In genomic region chr11:120051124-120051811, GRCm38 (mm10) we compare ENCODE assay signal across 9 mouse cellular contexts. TPM values are rescaled to one million over a fixed set of nuclear protein-coding genes. Genes with fewer than 3 reads are reported as not detected.
DNase-seq lines count a peak whose midpoint lies in the region; ATAC-seq and TF ChIP-seq lines count a peak whose summit lies in the region.
"Had no signal": no experiment of that assay in that cellular context is flagged by ENCODE, and none has a peak within 500 bp of the region (broad histone marks: within the 10 kb centered on the region; RNA-seq: fewer than 3 reads in every experiment).

No protein-coding gene starts in this region.

- H3K36me3 ChIP-seq in forebrain, postnatal 0 days (ENCODE audit: insufficient read depth), result no peaks in the 10 kb centered on the region
- H3K36me3 ChIP-seq in neural tube, embryonic 14.5 days (ENCODE audit: control insufficient read depth, insufficient read depth, low read length), result no peaks in the 10 kb centered on the region

- ATAC-seq in forebrain, postnatal 0 days, result peak; percentile 24; the same call in 1 of the 2 replicates
- no peak for ATAC-seq in neural tube, embryonic 14.5 days (ENCODE audit: low read depth)
- ATAC-seq: activated CD4-positive, CD25-positive, alpha-beta regulatory T cell, adult 4 months had no signal

- H3K27me3 ChIP-seq in forebrain, postnatal 0 days (ENCODE audit: insufficient read depth, low read length), result no peaks in the 10 kb centered on the region
- H3K27me3 ChIP-seq in neural tube, embryonic 14.5 days (ENCODE audit: control insufficient read depth, insufficient read depth, low read length), result no peaks in the 10 kb centered on the region

- no peak overlapping the region for H3K4me2 ChIP-seq in forebrain, postnatal 0 days (ENCODE audit: low read depth)
- H3K4me2 ChIP-seq in neural tube, embryonic 14.5 days (ENCODE audit: low read depth, low read length), result no peak overlapping the region

- H3K27ac ChIP-seq in left cerebral cortex, adult 2 months, result peak overlapping the region; percentile 36
- H3K27ac ChIP-seq in forebrain, postnatal 0 days (ENCODE audit: low read depth, low read length), result no peak overlapping the region
- H3K27ac ChIP-seq in neural tube, embryonic 14.5 days (ENCODE audit: low read depth, low read length), result peak overlapping the region; percentile 55; the same call in 1 of the 2 replicates

- TF ChIP-seq CTCF in left cerebral cortex, adult 2 months (IDR thresholded peaks at IDR 0.05), result no peak
- TF ChIP-seq CTCF in forebrain, postnatal 0 days (IDR thresholded peaks at IDR 0.05; ENCODE audit: low read depth), result no peak

- no peak overlapping the region for H3K9ac ChIP-seq in forebrain, postnatal 0 days
- 0 out of 2 replicates have a peak overlapping the region, but pooled peaks have one; percentile 25 for H3K9ac ChIP-seq in neural tube, embryonic 14.5 days (replicated peaks; ENCODE audit: low read depth, low read length)

- no peak overlapping the region for H3K4me3 ChIP-seq in left cerebral cortex, adult 2 months
- H3K4me3 ChIP-seq in forebrain, postnatal 0 days (ENCODE audit: low read depth, low read length), result no peak overlapping the region
- H3K4me3 ChIP-seq in neural tube, embryonic 14.5 days (ENCODE audit: low read depth, low read length), result no peak overlapping the region

- H3K4me1 ChIP-seq in forebrain, postnatal 0 days (ENCODE audit: insufficient read depth), result peaks cover 4% of the 10 kb centered on the region; the same call in 1 of the 2 replicates
- H3K4me1 ChIP-seq in neural tube, embryonic 14.5 days (ENCODE audit: control insufficient read depth, insufficient read depth, low read length), result peaks cover 20% of the 10 kb centered on the region

- DNase-seq in adrenal gland, adult (ENCODE audit: inconsistent age in 2 of 2, low spot score in 1 of 2), result peak; percentile 51 to 79
- no peak for DNase-seq in adrenal gland, adult 18-20 months (ENCODE audit: low spot score in 2 of 2)
- DNase-seq in left cerebral cortex, adult 2 months (ENCODE audit: extremely low spot score in 1 of 2, low spot score in 2 of 2), result no peak
- no peak for DNase-seq in left cerebral cortex, postnatal 10 days (ENCODE audit: extremely low spot score in 1 of 2, low spot score in 2 of 2)
- DNase-seq in forebrain, postnatal 0 days, result no peak
- no peak for DNase-seq in kidney, adult 18-20 months
- DNase-seq in spleen, adult 12 weeks (ENCODE audit: low spot score), result no peak

- 39% methylated on average over 14 of the region's 14 CpGs for WGBS in forebrain, postnatal 0 days
- WGBS in neural tube, embryonic 14.5 days, result 38% methylated on average over 14 of the region's 14 CpGs

- intact Hi-C loops in left cerebral cortex, adult 2 months (cut with DNase I), result no loop called here
- intact Hi-C loops in left cerebral cortex, postnatal 10 days (cut with DNase I), result no loop called here

- no peaks in the 10 kb centered on the region for H3K9me3 ChIP-seq in forebrain, postnatal 0 days (ENCODE audit: low read length)
- H3K9me3 ChIP-seq in neural tube, embryonic 14.5 days (ENCODE audit: control insufficient read depth, low read length), result no peaks in the 10 kb centered on the region

RNA-seq across cellular contexts. Expression of gene Aatk, which starts 4.3 kb away (rescaled TPM):
- total RNA-seq in adrenal gland, adult 18-20 months (2021), result 10 to 100 TPM; 10.3 to 22.0 TPM
- 100 to 1,000 TPM; 193 to 203 TPM for total RNA-seq in left cerebral cortex, adult 2 months (2021)
- 100 to 1,000 TPM; 136 to 153 TPM for total RNA-seq in left cerebral cortex, postnatal 10 days (2021)
- total RNA-seq in forebrain, postnatal 0 days (2014; rRNA removed), result 104 and 110 TPM in 2 replicates
- polyA plus RNA-seq in forebrain, postnatal 0 days (2015; fragmentation: Nextera tagmentation; extraction: Ambion mirVana), result 27.3 and 31.7 TPM in 2 replicates
- polyA plus RNA-seq in neural tube, embryonic 14.5 days (2014; fragmentation: Nextera tagmentation; extraction: Ambion mirVana), result 32.2 and 37.7 TPM in 2 replicates
- polyA plus RNA-seq: activated CD4-positive, CD25-positive, alpha-beta regulatory T cell, adult 4 months had no signal

RNA-seq across cellular contexts. Expression of gene Cep131, which starts 35.4 kb away (rescaled TPM):
- total RNA-seq in adrenal gland, adult 18-20 months (2021), result 10 to 100 TPM; 11.7 to 90.0 TPM
- 10 to 100 TPM; 33.8 to 37.1 TPM for total RNA-seq in left cerebral cortex, adult 2 months (2021)
- total RNA-seq in left cerebral cortex, postnatal 10 days (2021), result 10 to 100 TPM; 37.1 to 38.2 TPM
- total RNA-seq in forebrain, postnatal 0 days (2014; rRNA removed), result 18.3 and 21.4 TPM in 2 replicates
- polyA plus RNA-seq in forebrain, postnatal 0 days (2015; fragmentation: Nextera tagmentation; extraction: Ambion mirVana), result 21.0 and 22.0 TPM in 2 replicates
- polyA plus RNA-seq in neural tube, embryonic 14.5 days (2014; fragmentation: Nextera tagmentation; extraction: Ambion mirVana), result 20.4 and 23.6 TPM in 2 replicates

RNA-seq across cellular contexts. Expression of gene Tepsin, which starts 47.3 kb away (rescaled TPM):
- 10 to 100 TPM; 12.3 to 15.4 TPM for total RNA-seq in adrenal gland, adult 18-20 months (2021)
- total RNA-seq in left cerebral cortex, adult 2 months (2021), result 10 to 100 TPM; 15.9 to 16.9 TPM
- 10 to 100 TPM; 17.5 to 21.4 TPM for total RNA-seq in left cerebral cortex, postnatal 10 days (2021)
- 19.0 and 25.8 TPM in 2 replicates for total RNA-seq in forebrain, postnatal 0 days (2014; rRNA removed)
- polyA plus RNA-seq in forebrain, postnatal 0 days (2015; fragmentation: Nextera tagmentation; extraction: Ambion mirVana), result 12.7 and 14.8 TPM in 2 replicates
- 20.7 and 21.1 TPM in 2 replicates for polyA plus RNA-seq in neural tube, embryonic 14.5 days (2014; fragmentation: Nextera tagmentation; extraction: Ambion mirVana)

RNA-seq across cellular contexts. Expression of gene Ndufaf8, which starts 47.5 kb away (rescaled TPM):
- total RNA-seq in adrenal gland, adult 18-20 months (2021), result 10 to 100 TPM; 54.9 to 62.9 TPM
- total RNA-seq in left cerebral cortex, adult 2 months (2021), result 10 to 100 TPM; 33.7 to 38.6 TPM
- 10 to 100 TPM; 28.6 to 32.9 TPM for total RNA-seq in left cerebral cortex, postnatal 10 days (2021)
- 16.7 and 32.2 TPM in 2 replicates for total RNA-seq in forebrain, postnatal 0 days (2014; rRNA removed)
- 58.1 and 74.8 TPM in 2 replicates for polyA plus RNA-seq in forebrain, postnatal 0 days (2015; fragmentation: Nextera tagmentation; extraction: Ambion mirVana)
- polyA plus RNA-seq in neural tube, embryonic 14.5 days (2014; fragmentation: Nextera tagmentation; extraction: Ambion mirVana), result 49.1 and 61.5 TPM in 2 replicates

Comparison
In these comparisons a context has a peak if more than half of its experiments do, and no peak if none do; other contexts are left out.
1. DNase-seq: peak in adrenal gland, adult (2 of 2); none in adrenal gland, adult 18-20 months (0 of 2), left cerebral cortex, adult 2 months (0 of 2), left cerebral cortex, postnatal 10 days (0 of 2), forebrain, postnatal 0 days (single experiment), kidney, adult 18-20 months (single experiment) and spleen, adult 12 weeks (single experiment).